Mouse (Mus musculus) right cerebral cortex, postnatal 4 days (tissue): ENCODE results near the gene Zfr2.
"Not testable (repeated sequence)": the region's sequence is repeated elsewhere in the genome, so short reads cannot be mapped to it uniquely, and the experiment has no call there.

Experiments used
- DNase-seq: peaks from one replicate; pipeline ENCODE4 v3.0.0-alpha.2; 2022

Gene Zfr2

GRCm38 (mm10) chr10:81202978-81203720 lies 29.8 kb upstream of the Zfr2 start:
- DNase-seq, result no peak

GRCm38 (mm10) chr10:81204137-81204536 lies 28.8 kb upstream of the Zfr2 start:
- no peak for DNase-seq

DNA sequence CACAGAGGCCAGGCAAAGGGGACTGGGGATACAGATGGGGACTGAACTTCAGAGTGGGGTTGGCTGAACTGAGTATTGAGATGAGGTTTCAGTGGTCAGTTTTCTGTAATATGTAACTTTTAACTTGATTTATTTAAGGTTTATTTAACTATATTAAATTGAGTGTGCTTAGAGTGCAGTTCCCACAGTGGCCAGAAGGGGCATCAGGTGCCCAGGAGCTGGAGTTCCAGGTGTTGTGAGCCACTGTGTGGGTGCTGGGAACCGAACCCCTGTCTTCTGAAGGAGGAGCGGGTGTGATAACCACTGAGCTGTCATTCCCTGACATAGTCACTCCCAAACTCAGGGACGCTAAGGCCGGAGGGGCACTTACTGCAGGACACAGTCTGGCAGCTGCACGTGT lies 22.8 kb upstream of the Zfr2 start:
- DNase-seq, result no peak

DNA sequence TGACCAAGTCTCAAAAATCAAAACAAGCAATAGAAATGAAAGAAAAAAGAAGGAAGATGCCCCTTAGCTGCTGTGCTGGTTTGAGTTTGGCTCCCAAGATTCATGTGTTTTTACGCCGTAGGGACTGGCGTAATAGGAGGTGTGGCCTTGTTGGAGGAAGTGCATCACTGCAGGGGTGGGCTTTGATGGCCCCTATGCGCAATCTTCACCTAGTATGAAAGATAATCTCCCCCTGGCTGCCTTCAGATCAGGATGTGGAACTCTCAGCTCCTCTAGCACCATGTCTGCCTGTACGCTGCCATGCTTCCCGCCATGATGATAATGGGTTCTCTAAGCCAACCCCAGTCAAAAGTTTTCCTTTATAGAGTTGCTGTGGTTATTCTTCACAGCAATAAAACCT lies 16.7 kb upstream of the Zfr2 start:
- no peak for DNase-seq

DNA sequence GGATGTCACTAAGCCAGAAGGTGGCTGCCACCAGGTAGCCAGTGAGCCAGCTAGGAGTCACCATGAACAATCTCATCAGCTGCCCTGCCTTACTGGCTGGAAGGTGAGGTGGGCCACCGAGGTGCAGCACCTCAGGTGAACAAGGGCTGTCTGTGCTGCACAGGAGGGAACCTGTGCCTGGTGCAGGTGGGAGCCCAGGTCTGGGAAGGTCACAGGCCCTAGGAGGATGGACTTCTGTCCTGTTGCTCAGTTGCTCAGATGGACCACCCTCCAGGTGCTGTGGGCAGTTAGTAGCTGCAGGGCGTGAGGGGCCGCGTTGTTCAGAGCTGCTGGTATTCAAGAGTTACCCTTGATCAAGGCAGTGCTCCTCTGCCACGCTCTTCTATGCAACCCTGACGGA lies 16.1 kb upstream of the Zfr2 start:
- DNase-seq, result no peak

DNA sequence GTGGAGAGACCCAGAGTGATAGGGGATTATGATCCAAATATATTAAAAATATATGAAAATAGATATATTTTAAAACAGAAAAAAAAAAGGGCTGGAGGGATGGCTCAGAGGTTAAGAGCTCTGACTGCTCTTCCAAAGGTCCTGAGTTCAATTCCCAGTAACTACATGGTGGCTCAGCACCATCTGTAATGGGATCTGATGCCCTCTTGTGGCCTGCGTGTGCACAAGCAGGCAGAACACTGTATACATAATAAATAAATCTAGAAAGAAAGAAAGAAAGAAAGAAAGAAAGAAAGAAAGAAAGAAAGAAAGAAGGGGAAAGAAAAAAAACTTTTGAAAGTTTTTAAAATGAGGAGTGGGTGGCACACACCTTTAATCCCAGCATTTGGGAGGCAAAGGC lies 15.7 kb upstream of the Zfr2 start:
- DNase-seq, result not testable (repeated sequence)

GRCm38 (mm10) chr10:81217964-81218363 lies 15.0 kb upstream of the Zfr2 start:
- DNase-seq, result peak; percentile 66

GRCm38 (mm10) chr10:81221402-81222015 lies 11.4 kb upstream of the Zfr2 start:
- no peak for DNase-seq

DNA sequence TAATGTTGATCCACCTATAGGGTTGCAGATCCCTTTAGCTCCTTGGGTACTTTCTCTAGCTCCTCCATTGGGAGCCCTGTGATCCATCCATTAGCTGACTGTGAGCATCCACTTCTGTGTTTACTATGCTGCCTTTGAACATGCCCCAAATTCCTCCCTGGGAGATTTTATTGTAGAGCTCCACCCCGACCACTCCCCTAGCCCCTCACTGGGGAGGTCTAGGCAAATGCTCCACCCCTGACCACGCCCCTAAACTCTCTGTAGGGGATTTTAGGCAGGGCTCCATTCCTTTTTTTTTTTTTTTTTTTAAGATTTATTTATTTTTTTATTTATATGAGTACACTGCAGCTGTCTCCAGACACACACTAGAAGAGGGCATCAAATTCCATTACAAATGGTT lies 9.2 kb upstream of the Zfr2 start:
- DNase-seq, result not testable (repeated sequence)

- no peak for DNase-seq
Measured at GRCm38 (mm10) chr10:81229735-81230437, 3.1 kb upstream of the Zfr2 start.

DNA sequence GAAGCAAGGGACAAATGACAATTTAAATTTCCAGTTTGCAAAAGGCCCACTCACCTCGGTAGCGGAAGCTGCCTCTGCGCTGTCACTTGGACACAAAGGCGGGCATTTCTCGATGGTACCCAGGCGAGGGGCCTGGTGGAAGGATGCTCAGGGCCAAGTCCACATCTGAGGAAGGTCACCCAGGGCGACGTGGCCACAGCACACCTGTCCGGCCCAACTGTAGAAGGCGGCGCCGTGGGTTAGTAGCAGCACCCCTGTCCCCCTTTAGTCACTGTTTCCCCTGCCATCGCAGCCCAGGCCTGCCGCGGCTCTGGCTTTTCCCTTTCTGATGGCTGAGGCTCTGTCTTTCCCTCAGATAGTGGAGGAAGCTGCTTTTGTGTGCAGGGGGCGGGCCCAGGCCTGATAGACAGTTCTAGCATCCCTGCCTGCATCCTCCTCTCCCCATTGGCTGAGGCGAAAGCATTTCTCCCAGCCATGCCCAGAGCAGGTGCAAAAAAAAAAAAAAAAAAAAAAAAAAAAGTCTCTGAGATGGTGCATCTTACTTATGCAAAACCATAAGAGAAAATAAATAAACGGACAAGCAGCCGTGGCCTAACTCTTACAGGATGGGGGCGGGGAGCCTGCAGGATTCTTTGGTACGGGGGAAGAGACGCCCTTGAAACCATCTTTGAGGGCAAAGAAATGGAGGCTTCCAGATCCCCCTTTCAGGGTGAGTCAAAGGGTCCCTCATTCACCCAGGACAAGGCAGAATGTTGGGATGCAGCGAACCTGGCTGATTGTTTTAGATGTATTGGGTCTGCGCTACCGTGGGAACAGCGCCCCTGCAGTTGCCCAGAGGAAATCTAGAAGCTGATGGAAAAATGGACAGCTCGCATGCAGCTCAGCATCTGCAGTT lies 2.3 kb upstream of the Zfr2 start, which contains the start of gene Atcay:
Atcay (minus strand) TSS at position 396 of the 895 bp plus-strand sequence.
- DNase-seq, result peak; percentile 79

DNA sequence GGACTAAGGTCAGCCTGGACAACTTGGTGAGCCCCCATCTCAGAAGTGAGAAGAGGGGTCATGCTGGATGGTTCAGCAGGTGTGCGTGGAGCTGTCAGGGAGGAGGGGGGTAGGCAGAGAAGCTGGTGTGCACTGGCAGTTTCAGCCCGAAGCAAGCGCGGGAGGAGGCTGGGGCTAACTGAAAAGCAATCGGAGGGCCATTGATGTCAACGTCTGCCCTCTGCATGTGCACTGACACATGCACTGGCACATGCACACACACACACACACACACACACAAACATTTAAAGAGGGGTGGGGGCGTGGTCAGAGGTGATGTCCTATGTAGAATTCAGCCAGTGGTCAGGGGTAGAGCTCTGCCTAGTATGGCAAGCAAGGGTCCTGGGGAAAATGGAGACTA lies 1.5 kb upstream of the Zfr2 start:
- DNase-seq, result no peak

- no peak for DNase-seq
Measured at GRCm38 (mm10) chr10:81233226-81233585, 251 bp downstream of the Zfr2 start.

DNA sequence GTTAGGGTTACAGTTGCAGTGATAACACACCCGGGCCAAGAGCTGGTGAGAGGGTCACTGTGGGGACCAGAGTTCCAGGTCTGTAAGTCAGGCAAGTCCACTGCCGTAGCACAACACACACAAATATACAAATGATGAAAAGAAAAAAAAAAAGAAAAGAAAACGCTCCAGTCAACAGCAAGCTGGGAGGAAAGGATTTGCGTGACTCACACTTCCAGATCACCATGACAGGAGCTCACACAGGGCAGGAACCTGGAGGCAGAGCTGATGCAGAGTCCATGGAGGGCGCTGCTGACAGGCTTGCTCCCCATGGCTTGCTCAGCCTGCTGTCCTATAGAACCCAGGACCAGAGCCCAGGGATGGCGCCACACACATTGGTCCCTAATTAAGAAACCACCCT lies 1.3 kb downstream of the Zfr2 start:
- no peak for DNase-seq

- no peak for DNase-seq
Measured at GRCm38 (mm10) chr10:81236471-81237268, 3.7 kb downstream of the Zfr2 start.

DNA sequence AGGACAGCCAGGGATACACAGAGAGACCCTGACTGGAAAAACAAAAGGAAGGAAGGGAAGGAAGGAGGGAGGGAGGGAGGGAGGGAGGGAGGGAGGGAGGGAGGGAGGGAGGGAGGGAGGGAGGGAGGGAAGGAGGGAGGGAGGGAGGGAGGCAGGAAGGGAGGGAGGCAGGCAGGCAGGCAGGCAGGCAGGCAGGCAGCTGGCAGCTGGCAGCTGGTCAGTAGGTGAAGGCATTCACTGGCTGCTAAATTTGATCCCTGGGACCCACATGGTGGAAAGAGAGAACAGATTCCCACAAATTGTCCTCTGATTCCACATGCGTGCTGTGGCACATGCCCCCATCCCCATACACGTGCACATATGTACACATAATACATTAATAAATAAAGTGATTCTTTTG lies 5.7 kb downstream of the Zfr2 start:
- DNase-seq, result no peak

DNA sequence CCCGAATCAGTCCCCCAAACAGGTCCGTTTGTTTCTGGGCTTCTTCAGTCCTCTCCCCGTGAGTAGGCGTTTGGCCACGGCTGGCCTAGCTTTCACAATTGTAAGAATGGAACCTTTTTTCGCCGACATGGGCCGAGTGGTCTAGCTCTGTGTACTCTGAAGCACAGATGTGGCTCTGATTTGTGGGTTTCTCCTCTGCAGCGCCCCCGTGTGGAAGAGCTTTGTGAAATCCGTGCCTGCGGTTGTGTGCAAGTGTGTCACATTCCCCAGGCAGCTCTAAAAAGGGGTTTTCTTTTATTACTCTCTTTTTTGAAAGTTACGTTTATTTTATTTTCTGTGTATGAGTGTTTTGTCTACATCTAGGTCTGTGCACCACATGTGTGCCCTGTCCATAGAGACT lies 7.9 kb downstream of the Zfr2 start:
- DNase-seq, result peak; percentile 78

GRCm38 (mm10) chr10:81242021-81242420 lies 9.1 kb downstream of the Zfr2 start:
- no peak for DNase-seq

GRCm38 (mm10) chr10:81244146-81244545 lies 11.2 kb downstream of the Zfr2 start:
- DNase-seq, result no peak

- peak; percentile 84 for DNase-seq
Measured at GRCm38 (mm10) chr10:81244595-81244994, 11.6 kb downstream of the Zfr2 start.

- no peak for DNase-seq
Measured at GRCm38 (mm10) chr10:81245166-81245565, 12.2 kb downstream of the Zfr2 start.

GRCm38 (mm10) chr10:81247804-81248203 lies 14.8 kb downstream of the Zfr2 start:
- no peak for DNase-seq
